In the genomic region with DNA sequence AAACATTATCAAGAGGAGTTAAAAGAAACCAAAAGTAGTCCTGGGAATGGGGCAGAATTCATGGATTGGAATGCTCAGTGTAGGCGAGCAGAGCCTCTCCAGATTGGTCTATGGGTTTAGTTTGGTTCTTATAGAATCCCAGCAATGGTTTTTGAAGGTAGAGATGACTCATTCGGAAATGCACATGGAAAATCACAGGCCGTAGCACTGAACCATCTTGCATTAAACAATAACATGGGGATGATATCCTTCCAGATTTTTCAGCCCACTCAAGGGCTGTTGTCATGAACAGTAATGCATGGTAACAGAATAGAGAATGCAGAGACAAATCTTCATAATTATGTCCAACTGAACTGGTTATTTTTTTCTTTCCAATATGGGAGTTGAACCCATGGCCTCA, we compare ENCODE assay signal across 15 mouse cellular contexts.
"Had no signal": no experiment of that assay in that cellular context is flagged by ENCODE, and none has a peak within 500 bp of the region (broad histone marks: within the 10 kb centered on the region; RNA-seq: fewer than 3 reads in every experiment).

No protein-coding gene starts in this region.

- ATAC-seq: liver, postnatal 0 days; lung, postnatal 0 days; midbrain, embryonic 13.5 days; midbrain, embryonic 15.5 days had no signal

- H3K27ac ChIP-seq: lung, embryonic 15.5 days; macrophage; midbrain, embryonic 13.5 days; midbrain, embryonic 15.5 days; neural tube, embryonic 12.5 days had no signal

- H3K4me3 ChIP-seq: lung, embryonic 15.5 days; megakaryocyte, embryonic 14.5 days; midbrain, embryonic 13.5 days; midbrain, embryonic 15.5 days; neural tube, embryonic 12.5 days had no signal

- DNase-seq: liver, postnatal 0 days; lung, adult 2 months; lung, postnatal 14 days; lung, postnatal 36 days; right cerebral cortex, postnatal 14 days; thymus, adult 18-20 months; thymus, postnatal 14 days; thymus, postnatal 36 days had no signal
